Mouse (Mus musculus) lung, embryonic 14.5 days (tissue): Measurements from ENCODE around the gene Dgki. TPM values are rescaled to one million over a fixed set of nuclear protein-coding genes. Genes with fewer than 3 reads are reported as not detected.

ENCODE experiments used
- ATAC-seq: fragments of 200-750 bp; cut with Nextera tagmentation; 2 replicates; pipeline ENCODE4 v1.8.0; 2017; ENCODE audit warnings: mild to moderate bottlenecking, moderate TSS enrichment, moderate library complexity; ENCODE audit not compliant: insufficient read depth
- DNase-seq: peaks from one replicate; pipeline ENCODE4 v3.0.0-alpha.2; 2015
- H3K27ac ChIP-seq: fragments of 300-500 bp; sonication (generic); 2 replicates; pipeline ENCODE4 v1.5.1; 2014; ENCODE audit warnings: low read depth, mild to moderate bottlenecking, moderate library complexity
- H3K27me3 ChIP-seq: fragments of 300-500 bp; sonication (generic); 2 replicates; pipeline ENCODE4 v1.6.1; 2014; ENCODE audit warnings: low read length, control low read depth; ENCODE audit not compliant: insufficient read depth
- H3K36me3 ChIP-seq: fragments of 300-500 bp; sonication (generic); 2 replicates; pipeline ENCODE4 v1.6.1; 2014; ENCODE audit warnings: control low read depth; ENCODE audit not compliant: insufficient read depth
- H3K4me1 ChIP-seq: fragments of 300-500 bp; sonication (generic); 2 replicates; pipeline ENCODE4 v1.6.1; 2014; ENCODE audit warnings: antibody characterized with exemption, control low read depth; ENCODE audit not compliant: insufficient read depth
- H3K4me2 ChIP-seq: fragments of 300-500 bp; sonication (generic); 2 replicates; pipeline ENCODE4 v1.6.1; 2014; ENCODE audit warnings: mild to moderate bottlenecking
- H3K4me3 ChIP-seq: fragments of 300-500 bp; sonication (generic); 2 replicates; pipeline ENCODE4 v1.5.1; 2014; ENCODE audit warnings: low read depth, low read length
- H3K9ac ChIP-seq: fragments of 300-500 bp; sonication (generic); 2 replicates; pipeline ENCODE4 v1.6.1; 2014
- H3K9me3 ChIP-seq: fragments of 300-500 bp; sonication (generic); 2 replicates; pipeline ENCODE4 v1.6.1; 2016; ENCODE audit warnings: low read depth, low read length, control low read depth
- CTCF ChIP-seq: IDR thresholded peaks from 2 replicates; pipeline ENCODE4 v1.5.1; 2016; ENCODE audit warnings: antibody characterized with exemption, low read depth
- WGBS: fragments of 180-500 bp; shearing (Covaris S2); extraction: QIAGEN DNeasy Blood & Tissue Kit; methylation state at CpG from one replicate; pipeline ENCODE4 v1.1.7; 2014; 5-methylcytosine and 5-hydroxymethylcytosine counted together
- polyA plus RNA-seq: library from polyadenylated mRNA; unstranded; fragments of >200 nt; fragmentation: Nextera tagmentation; extraction: Ambion mirVana; gene quantifications from 2 replicates; pipeline ENCODE4 v1.2.1, GENCODE M21; 2014

The Dgki gene
- polyA plus RNA-seq, 1 experiment from 2014 or later = 0.46 TPM

- Histone ChIP-seq H3K4me1 (peaks cover 4% of the 10 kb centered on the region; the same call in 1 of the 2 replicates), H3K9ac (no peak overlapping the region), H3K36me3 (no peaks in the 10 kb centered on the region), H3K27ac (no peak overlapping the region), H3K4me3 (no peak overlapping the region), H3K27me3 (no peaks in the 10 kb centered on the region), H3K9me3 (no peaks in the 10 kb centered on the region), H3K4me2 (no peak overlapping the region)
- DNase-seq (peak; percentile 41), ATAC-seq (0 out of 2 replicates have a peak, but pooled peaks have one; percentile 43)
- WGBS = 27% methylated on average over 8 of the region's 8 CpGs
- peak; percentile 50 for TF ChIP-seq CTCF
Observed at GRCm38 (mm10) chr6:37038444-37038843, 261.5 kb downstream of the Dgki start.

GRCm38 (mm10) chr6:37037115-37037908, 262.7 kb downstream of the Dgki start:
- ATAC-seq (peak; percentile 86), DNase-seq (peak; percentile 76)
- peak; percentile 76 for TF ChIP-seq CTCF
- 70% methylated on average over 11 of the region's 11 CpGs for WGBS
- Histone ChIP-seq H3K27me3 (no peaks in the 10 kb centered on the region), H3K9ac (no peak overlapping the region), H3K27ac (no peak overlapping the region), H3K4me3 (no peak overlapping the region), H3K4me1 (peaks cover 4% of the 10 kb centered on the region; the same call in 1 of the 2 replicates), H3K9me3 (no peaks in the 10 kb centered on the region), H3K36me3 (no peaks in the 10 kb centered on the region), H3K4me2 (no peak overlapping the region)

DNA sequence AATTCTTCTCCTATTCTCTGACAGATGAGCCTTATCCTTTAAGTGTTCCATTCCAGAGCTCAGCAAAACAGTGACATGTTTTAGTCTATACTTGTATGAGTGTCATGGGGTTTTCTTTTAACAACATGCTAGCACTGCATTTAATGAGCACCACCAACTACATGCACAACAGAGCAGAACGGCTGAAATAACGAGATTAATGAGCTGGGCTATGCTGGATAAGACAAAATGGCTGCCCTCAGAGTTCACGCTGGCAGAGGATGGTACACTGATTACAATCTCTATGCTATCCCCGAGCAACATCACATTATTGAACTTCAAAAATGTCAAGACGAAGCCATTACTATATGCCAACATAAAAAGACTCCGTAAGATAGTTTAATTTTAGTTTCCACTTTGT, 264.3 kb downstream of the Dgki start:
- peaks cover 7% of the 10 kb centered on the region; the same call in 1 of the 2 replicates for H3K4me1 ChIP-seq
- 80% methylated on average over 6 of the region's 6 CpGs for WGBS
- DNase-seq (no peak), ATAC-seq (no peak)
- no peak overlapping the region for H3K4me2 ChIP-seq
- no peak overlapping the region for H3K27ac ChIP-seq
- no peaks in the 10 kb centered on the region for H3K36me3 ChIP-seq
- H3K9me3 ChIP-seq = no peaks in the 10 kb centered on the region
- H3K9ac ChIP-seq = no peak overlapping the region
- TF ChIP-seq CTCF = no peak
- H3K4me3 ChIP-seq = no peak overlapping the region
- H3K27me3 ChIP-seq = no peaks in the 10 kb centered on the region

GRCm38 (mm10) chr6:37030986-37031385, 269.0 kb downstream of the Dgki start:
- H3K27me3 ChIP-seq = no peaks in the 10 kb centered on the region
- DNase-seq (peak; percentile 81), ATAC-seq (peak; percentile 71)
- H3K4me1 ChIP-seq = 0 out of 2 replicates have a peak, but pooled peaks cover 8% of the 10 kb centered on the region
- H3K4me3 ChIP-seq = no peak overlapping the region
- H3K4me2 ChIP-seq = no peak overlapping the region
- no peak overlapping the region for H3K9ac ChIP-seq
- WGBS = 47% methylated on average over 1 of the region's 1 CpGs
- TF ChIP-seq CTCF = no peak
- H3K27ac ChIP-seq = peak overlapping the region; percentile 84
- no peaks in the 10 kb centered on the region for H3K9me3 ChIP-seq
- H3K36me3 ChIP-seq = no peaks in the 10 kb centered on the region

DNA sequence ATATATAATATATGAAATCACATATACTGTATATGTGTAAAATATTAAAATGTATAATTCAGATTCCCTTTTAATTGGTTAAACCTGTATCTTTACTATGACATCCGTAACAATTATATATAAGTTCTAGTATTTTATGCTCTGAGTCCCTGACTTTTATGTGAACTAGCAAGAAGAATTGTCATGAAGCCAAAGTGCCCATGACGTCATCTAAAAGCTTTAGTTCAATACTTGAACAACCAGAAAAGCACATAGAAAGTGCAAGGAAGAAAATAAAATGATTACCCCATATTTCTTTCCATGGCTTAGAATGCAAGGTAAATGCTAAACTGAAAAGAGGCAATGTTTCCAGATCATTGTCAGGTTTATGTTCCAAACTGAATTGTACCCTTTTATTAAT, 269.6 kb downstream of the Dgki start:
- Histone ChIP-seq H3K4me1 (0 out of 2 replicates have a peak, but pooled peaks cover 8% of the 10 kb centered on the region), H3K4me2 (no peak overlapping the region), H3K27ac (peak overlapping the region; percentile 84), H3K4me3 (no peak overlapping the region), H3K36me3 (no peaks in the 10 kb centered on the region), H3K9ac (no peak overlapping the region), H3K27me3 (no peaks in the 10 kb centered on the region), H3K9me3 (no peaks in the 10 kb centered on the region)
- 62% methylated on average over 2 of the region's 2 CpGs for WGBS
- TF ChIP-seq CTCF = no peak
- DNase-seq = peak; percentile 68
- ATAC-seq = no peak

GRCm38 (mm10) chr6:37028841-37029240, 271.1 kb downstream of the Dgki start:
- ATAC-seq = no peak
- WGBS = 78% methylated on average over 6 of the region's 6 CpGs

DNA sequence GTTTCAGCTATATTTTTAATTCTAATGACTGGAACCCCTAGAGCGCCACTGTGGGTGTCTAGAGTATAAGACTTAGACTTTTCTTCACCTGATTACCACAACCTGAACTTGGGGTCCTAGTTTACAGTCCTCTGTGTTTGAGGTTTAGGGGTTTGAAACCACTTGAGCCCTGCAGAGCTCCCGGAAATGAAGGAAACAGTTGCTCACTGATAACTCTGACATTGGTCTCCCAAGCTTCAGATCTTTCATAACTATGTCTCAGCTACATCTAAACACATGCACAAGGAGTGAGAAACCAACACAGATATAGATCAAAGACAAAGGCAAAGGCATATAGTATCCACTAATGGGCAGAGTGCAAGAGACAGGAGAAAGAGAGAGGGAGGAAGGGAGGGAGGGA, 271.7 kb downstream of the Dgki start:
- ATAC-seq (no peak), DNase-seq (no peak)
- WGBS = 85% methylated on average over 2 of the region's 2 CpGs
- Histone ChIP-seq H3K4me3 (no peak overlapping the region), H3K9me3 (no peaks in the 10 kb centered on the region), H3K27me3 (no peaks in the 10 kb centered on the region), H3K9ac (no peak overlapping the region), H3K4me1 (0 out of 2 replicates have a peak, but pooled peaks cover 8% of the 10 kb centered on the region), H3K4me2 (no peak overlapping the region), H3K36me3 (no peaks in the 10 kb centered on the region), H3K27ac (no peak overlapping the region)
- no peak for TF ChIP-seq CTCF

More at GRCm38 (mm10) chr6:37028841-37029240, 271.1 kb downstream of the Dgki start:
- Histone ChIP-seq H3K9ac (no peak overlapping the region), H3K9me3 (no peaks in the 10 kb centered on the region), H3K4me2 (no peak overlapping the region), H3K4me3 (no peak overlapping the region), H3K27ac (no peak overlapping the region), H3K27me3 (no peaks in the 10 kb centered on the region), H3K4me1 (0 out of 2 replicates have a peak, but pooled peaks cover 8% of the 10 kb centered on the region), H3K36me3 (no peaks in the 10 kb centered on the region)
- no peak for TF ChIP-seq CTCF
- DNase-seq = no peak
